Mouse (Mus musculus) G1E-ER4 (cell line): Measurements from ENCODE around the gene Swsap1. TPM values are rescaled to one million over a fixed set of nuclear protein-coding genes. Genes with fewer than 3 reads are reported as not detected.

Experiments used
- GATA1 ChIP-seq: IDR thresholded peaks from one replicate; pipeline ENCODE4 v1.8.0; 2012; ENCODE audit warnings: low read length, inconsistent platforms
- polyA plus RNA-seq: library from polyadenylated mRNA; stranded (reverse); fragments of >175 nt; gene quantifications from 2 replicates; pipeline ENCODE4 v1.2.3, GENCODE M21; 2012

Gene Swsap1
- polyA plus RNA-seq, result 15.1 and 19.9 TPM in 2 replicates

GRCm38 (mm10) chr9:21955570-21956281 lies at the start of gene Swsap1:
TSS of gene Swsap1 (plus strand) at chr9:21955755.
- TF ChIP-seq GATA1, result no peak

GRCm38 (mm10) chr9:21908216-21908615 lies 47.3 kb upstream of the Swsap1 start:
- no peak for TF ChIP-seq GATA1

GRCm38 (mm10) chr9:21909474-21910223 lies 45.9 kb upstream of the Swsap1 start:
- TF ChIP-seq GATA1, result no peak

GRCm38 (mm10) chr9:21916851-21917492 lies 38.6 kb upstream of the Swsap1 start:
- no peak for TF ChIP-seq GATA1

GRCm38 (mm10) chr9:21917493-21918034 lies 38.0 kb upstream of the Swsap1 start:
- TF ChIP-seq GATA1, result no peak

GRCm38 (mm10) chr9:21918035-21918592 lies 37.4 kb upstream of the Swsap1 start, which contains the start of gene Rab3d:
TSS of gene Rab3d (minus strand) at chr9:21918192.
- no peak for TF ChIP-seq GATA1

GRCm38 (mm10) chr9:21918692-21919384 lies 36.7 kb upstream of the Swsap1 start:
- no peak for TF ChIP-seq GATA1

GRCm38 (mm10) chr9:21923036-21923435 lies 32.5 kb upstream of the Swsap1 start:
- no peak for TF ChIP-seq GATA1

GRCm38 (mm10) chr9:21923490-21924098 lies 32.0 kb upstream of the Swsap1 start:
- no peak for TF ChIP-seq GATA1

- TF ChIP-seq GATA1, result no peak
Observed at GRCm38 (mm10) chr9:21924099-21924493, 31.5 kb upstream of the Swsap1 start.

GRCm38 (mm10) chr9:21925034-21925433 lies 30.5 kb upstream of the Swsap1 start:
- TF ChIP-seq GATA1, result no peak

- no peak for TF ChIP-seq GATA1
Observed at GRCm38 (mm10) chr9:21925506-21925905, 30.0 kb upstream of the Swsap1 start.

GRCm38 (mm10) chr9:21926155-21926554 lies 29.4 kb upstream of the Swsap1 start:
- no peak for TF ChIP-seq GATA1

GRCm38 (mm10) chr9:21926784-21927183 lies 28.8 kb upstream of the Swsap1 start:
- no peak for TF ChIP-seq GATA1

- no peak for TF ChIP-seq GATA1
Observed at GRCm38 (mm10) chr9:21927208-21927753, 28.3 kb upstream of the Swsap1 start, which contains the start of the genes Ccdc159 and Tmem205. TSS of gene Ccdc159 (plus strand) at chr9:21927471. TSS of gene Tmem205 (minus strand) at chr9:21927556.
